Mouse (Mus musculus) heart, adult 2 months (tissue): Measurements from ENCODE around the gene Ugt1a5.

Source experiments
- CTCF ChIP-seq: fragments of 200-600 bp; IDR thresholded peaks from 2 replicates; pipeline ENCODE4 v1.8.1; 2022; ENCODE audit warnings: antibody characterized with exemption, mild to moderate bottlenecking, moderate library complexity
- EP300 ChIP-seq: fragments of 200-500 bp; IDR thresholded peaks from 2 replicates; pipeline ENCODE4 v1.6.1; 2011; ENCODE audit warnings: low read depth, low read length, control low read depth; ENCODE audit not compliant: insufficient read depth

GRCm38 (mm10) chr1:88254793-88255465 lies 89.1 kb downstream of the Ugt1a5 start:
- TF ChIP-seq CTCF, result no peak
- TF ChIP-seq EP300, result no peak
